Mouse (Mus musculus) intestine, embryonic 14.5 days (tissue): Measurements from ENCODE around the gene Pip4p1. TPM values are rescaled to one million over a fixed set of nuclear protein-coding genes. Genes with fewer than 3 reads are reported as not detected.
"Not testable (repeated sequence)": the region's sequence is repeated elsewhere in the genome, so short reads cannot be mapped to it uniquely, and the experiment has no call there.

Experiments
- ATAC-seq: fragments of 200-750 bp; cut with Nextera tagmentation; replicated peaks from 2 replicates; pipeline ENCODE4 v1.8.0; 2017; ENCODE audit warnings: low read depth, moderate number of reproducible peaks, moderate TSS enrichment, moderate library complexity; ENCODE audit not compliant: low FRiP score, low TSS enrichment
- DNase-seq: peaks from one replicate; pipeline ENCODE4 v3.0.0-alpha.2; 2018; ENCODE audit warnings: low spot score
- H3K27ac ChIP-seq: fragments of 300-500 bp; sonication (generic); 2 replicates; pipeline ENCODE4 v1.5.1; 2014; ENCODE audit warnings: low read depth, mild to moderate bottlenecking, control low read depth
- H3K27me3 ChIP-seq: fragments of 300-500 bp; sonication (generic); replicated peaks from 2 replicates; pipeline ENCODE4 v1.6.1; 2014; ENCODE audit warnings: low read length, control low read depth; ENCODE audit not compliant: control insufficient read depth, insufficient read depth
- H3K36me3 ChIP-seq: fragments of 300-500 bp; sonication (generic); 2 replicates; pipeline ENCODE4 v1.6.1; 2014; ENCODE audit warnings: low read length, control low read depth; ENCODE audit not compliant: control insufficient read depth, insufficient read depth
- H3K4me1 ChIP-seq: fragments of 300-500 bp; sonication (generic); replicated peaks from 2 replicates; pipeline ENCODE4 v1.6.1; 2014; ENCODE audit warnings: low read length, control low read depth, mixed read lengths; ENCODE audit not compliant: control insufficient read depth, insufficient read depth
- H3K4me2 ChIP-seq: fragments of 300-500 bp; sonication (generic); 2 replicates; pipeline ENCODE4 v1.6.1; 2014; ENCODE audit warnings: low read length
- H3K4me3 ChIP-seq: fragments of 300-500 bp; sonication (generic); 2 replicates; pipeline ENCODE4 v1.5.1; 2014; ENCODE audit warnings: low read depth, low read length, control low read depth, mixed read lengths
- H3K9ac ChIP-seq: fragments of 300-500 bp; sonication (generic); 2 replicates; pipeline ENCODE4 v1.6.1; 2014; ENCODE audit warnings: mild to moderate bottlenecking, low read length
- H3K9me3 ChIP-seq: fragments of 300-500 bp; sonication (generic); 2 replicates; pipeline ENCODE4 v1.6.1; 2016; ENCODE audit warnings: low read length, control low read depth; ENCODE audit not compliant: control insufficient read depth
- WGBS: fragments of 180-500 bp; shearing (Covaris S2); extraction: QIAGEN DNeasy Blood & Tissue Kit; methylation state at CpG from one replicate; pipeline ENCODE4 v1.1.7; 2014; 5-methylcytosine and 5-hydroxymethylcytosine counted together
- polyA plus RNA-seq: library from polyadenylated mRNA; unstranded; fragments of >200 nt; fragmentation: Nextera tagmentation; extraction: Ambion mirVana; gene quantifications from 2 replicates; pipeline ENCODE4 v1.2.1, GENCODE M21; 2014

Gene Pip4p1
- polyA plus RNA-seq, 1 experiment from 2014 or later, result 55.8 TPM

- ATAC-seq (peak; percentile 74), DNase-seq (peak; percentile 78)
- H3K4me2 ChIP-seq, result peak overlapping the region; percentile 74
- H3K27ac ChIP-seq, result peak overlapping the region; percentile 82
- H3K36me3 ChIP-seq, result peaks cover 37% of the 10 kb centered on the region
- H3K4me1 ChIP-seq, result peaks cover 10% of the 10 kb centered on the region
- peak overlapping the region; percentile 97 for H3K9ac ChIP-seq
- H3K4me3 ChIP-seq, result peak overlapping the region; percentile 87
- WGBS, result 0% methylated on average over 33 of the region's 38 CpGs
- no peaks in the 10 kb centered on the region for H3K27me3 ChIP-seq
- no peaks in the 10 kb centered on the region for H3K9me3 ChIP-seq
These were observed 291 bp downstream of the Pip4p1 start for GRCm38 (mm10) chr14:50930377-50930753.

- Histone ChIP-seq H3K4me1 (peaks cover 10% of the 10 kb centered on the region), H3K4me3 (peak overlapping the region; percentile 87), H3K27me3 (no peaks in the 10 kb centered on the region), H3K36me3 (peaks cover 37% of the 10 kb centered on the region), H3K27ac (peak overlapping the region; percentile 82), H3K9me3 (no peaks in the 10 kb centered on the region), H3K4me2 (peak overlapping the region; percentile 74), H3K9ac (peak overlapping the region; percentile 97)
- DNase-seq, result no peak
- WGBS, result 12% methylated on average over 10 of the region's 10 CpGs
- ATAC-seq, result no peak
These were observed 705 bp downstream of the Pip4p1 start for GRCm38 (mm10) chr14:50929951-50930350.

DNA sequence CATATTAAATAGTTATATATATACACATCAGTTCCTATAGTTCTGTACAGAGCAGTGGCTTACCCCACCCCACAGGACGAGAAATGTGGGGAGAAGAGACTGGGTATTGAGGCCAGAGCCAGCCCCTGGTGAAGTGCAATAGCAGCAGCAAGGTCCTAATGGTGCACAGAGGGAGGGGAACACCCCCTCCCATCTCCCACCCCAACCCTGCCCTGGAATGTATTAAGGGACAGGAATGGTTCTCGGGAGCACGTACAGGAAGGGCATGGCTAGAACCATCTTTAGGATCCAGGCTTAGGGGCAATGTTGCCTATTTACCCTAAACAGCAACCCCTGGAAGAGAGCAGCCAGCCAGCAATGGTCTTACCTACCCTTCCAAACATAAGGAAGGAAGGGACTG is 3.3 kb downstream of the Pip4p1 start:
- Histone ChIP-seq H3K4me1 (peaks cover 13% of the 10 kb centered on the region), H3K27ac (no peak overlapping the region), H3K4me2 (no peak overlapping the region), H3K27me3 (no peaks in the 10 kb centered on the region), H3K4me3 (no peak overlapping the region), H3K9me3 (no peaks in the 10 kb centered on the region), H3K36me3 (peaks cover 37% of the 10 kb centered on the region), H3K9ac (no peak overlapping the region)
- ATAC-seq (no peak), DNase-seq (no peak)
- 67% methylated on average over 3 of the region's 3 CpGs for WGBS

GRCm38 (mm10) chr14:50925111-50925920 is 5.3 kb downstream of the Pip4p1 start:
- Histone ChIP-seq H3K27me3 (no peaks in the 10 kb centered on the region), H3K4me1 (peaks cover 13% of the 10 kb centered on the region), H3K9ac (peak overlapping the region; percentile 93), H3K27ac (peak overlapping the region; percentile 96), H3K36me3 (peaks cover 37% of the 10 kb centered on the region), H3K9me3 (no peaks in the 10 kb centered on the region), H3K4me2 (peak overlapping the region; percentile 91), H3K4me3 (peak overlapping the region; percentile 94)
- WGBS, result under 1% methylated on average over 38 of the region's 38 CpGs
- DNase-seq (no peak), ATAC-seq (peak; percentile 16; the same call in 1 of the 2 replicates)

DNA sequence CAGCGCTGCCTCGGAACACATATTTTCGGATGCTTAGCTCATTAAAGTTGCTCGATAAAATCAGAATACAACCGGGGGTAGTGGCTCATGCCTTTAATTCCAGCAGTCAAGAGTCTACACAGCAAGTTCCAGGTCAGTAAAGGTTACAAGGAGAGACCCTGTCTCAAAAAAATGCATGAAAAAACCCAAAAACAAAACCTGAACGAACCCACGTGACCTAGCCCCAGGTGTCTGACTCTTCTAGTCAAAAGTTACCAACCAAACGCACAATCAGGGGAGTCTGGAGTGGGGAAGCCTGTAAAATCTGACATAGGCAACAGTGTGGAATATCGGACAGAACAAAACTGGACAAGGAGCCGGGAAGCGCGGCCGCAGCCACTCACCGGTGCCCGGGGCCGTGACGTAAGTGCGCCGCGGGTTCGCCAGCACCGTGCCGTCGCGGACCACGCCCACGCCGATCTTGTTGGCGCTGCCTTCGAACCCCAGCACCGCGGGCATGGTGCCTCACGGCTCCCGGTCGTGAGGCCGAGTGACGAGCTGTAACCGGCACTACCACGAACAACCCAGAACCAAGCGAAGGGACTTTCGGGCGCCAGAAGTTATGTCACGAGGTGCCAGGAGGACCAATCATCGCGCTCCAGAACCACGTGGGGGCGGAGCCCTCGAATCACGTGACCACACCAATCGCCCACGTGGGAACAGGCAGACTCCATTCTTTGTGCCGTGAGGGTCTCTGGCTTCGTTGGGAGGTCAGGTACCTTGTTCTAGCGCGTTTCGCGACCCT is 6.2 kb downstream of the Pip4p1 start, which contains the start of the genes Osgep and Apex1:
Osgep (minus strand) TSS at position 613 of the 784 bp plus-strand sequence.
Apex1 (plus strand) TSS at position 688 of the 784 bp plus-strand sequence.
- H3K36me3 ChIP-seq, result peaks cover 43% of the 10 kb centered on the region
- no peaks in the 10 kb centered on the region for H3K27me3 ChIP-seq
- H3K9ac ChIP-seq, result peak within 1 kb of the TSS; percentile 93
- peak within 1 kb of the TSS; percentile 94 for H3K4me3 ChIP-seq
- ATAC-seq, result peak; percentile 95
- no peaks in the 10 kb centered on the region for H3K9me3 ChIP-seq
- H3K27ac ChIP-seq, result peak within 1 kb of the TSS; percentile 96
- WGBS, result under 1% methylated on average over 57 of the region's 57 CpGs
- H3K4me1 ChIP-seq, result peaks cover 6% of the 10 kb centered on the region
- peak; percentile 97 for DNase-seq
- H3K4me2 ChIP-seq, result peak within 1 kb of the TSS; percentile 91

DNA sequence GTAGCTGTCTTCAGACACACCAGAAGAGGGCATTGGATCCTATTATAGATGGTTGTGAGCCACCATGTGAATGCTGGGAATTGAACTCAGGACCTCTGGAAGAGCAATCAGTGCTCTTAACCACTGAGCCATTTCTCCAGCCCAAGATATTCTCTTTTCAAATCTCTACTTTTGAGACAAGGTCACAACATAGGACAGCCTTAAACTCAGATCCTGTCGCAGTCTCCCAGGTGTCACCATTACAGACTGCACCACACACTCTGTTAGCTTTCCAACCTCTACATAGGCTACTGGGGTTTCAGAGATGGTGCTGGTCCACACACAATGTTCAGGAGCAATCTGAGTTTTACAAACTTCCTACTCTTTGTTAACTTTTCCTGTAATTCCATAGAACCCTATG is 7.2 kb downstream of the Pip4p1 start:
- H3K9ac ChIP-seq, result peak overlapping the region; percentile 93
- H3K27ac ChIP-seq, H3K4me1 ChIP-seq, DNase-seq, H3K9me3 ChIP-seq, H3K27me3 ChIP-seq, ATAC-seq: not testable (repeated sequence)
- 81% methylated on average over 1 of the region's 1 CpGs for WGBS
- H3K4me3 ChIP-seq, result peak overlapping the region; percentile 94
- peaks cover 43% of the 10 kb centered on the region for H3K36me3 ChIP-seq
- H3K4me2 ChIP-seq, result peak overlapping the region; percentile 91

GRCm38 (mm10) chr14:50911356-50911755 is 19.3 kb downstream of the Pip4p1 start:
- DNase-seq (no peak), ATAC-seq (no peak)
- Histone ChIP-seq H3K9ac (no peak overlapping the region), H3K36me3 (peaks cover 50% of the 10 kb centered on the region), H3K27me3 (no peaks in the 10 kb centered on the region), H3K4me2 (no peak overlapping the region), H3K9me3 (no peaks in the 10 kb centered on the region), H3K4me3 (no peak overlapping the region), H3K27ac (no peak overlapping the region), H3K4me1 (no peaks in the 10 kb centered on the region)
- WGBS, result 55% methylated on average over 3 of the region's 3 CpGs

DNA sequence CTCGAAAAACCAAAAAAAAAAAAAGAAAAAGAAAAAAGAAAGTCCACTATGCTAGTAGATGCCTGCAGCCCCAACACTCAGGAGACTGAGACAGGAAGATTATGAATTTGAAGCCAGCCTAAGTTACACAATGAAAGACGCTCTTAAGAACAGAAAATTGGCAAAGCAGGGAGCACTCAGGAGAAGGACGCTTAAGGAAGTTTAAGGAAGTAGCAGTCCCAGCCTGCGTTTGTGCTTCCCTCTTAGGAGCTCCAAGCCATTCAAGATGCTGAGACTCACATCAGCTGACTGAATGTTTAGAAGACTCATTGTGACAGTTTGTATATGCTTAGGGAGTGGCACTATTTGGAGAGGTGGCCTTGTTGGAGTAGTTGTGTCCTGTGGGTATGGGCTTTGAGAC is 22.5 kb downstream of the Pip4p1 start:
- Histone ChIP-seq H3K36me3 (peaks cover 21% of the 10 kb centered on the region), H3K9me3 (no peaks in the 10 kb centered on the region), H3K4me1 (no peaks in the 10 kb centered on the region), H3K27me3 (no peaks in the 10 kb centered on the region), H3K9ac (no peak overlapping the region), H3K4me2 (no peak overlapping the region), H3K27ac (no peak overlapping the region), H3K4me3 (no peak overlapping the region)
- ATAC-seq, result no peak
- WGBS, result 70% methylated on average over 4 of the region's 4 CpGs
- no peak for DNase-seq
